Mouse (Mus musculus) forebrain, embryonic 16.5 days (tissue): ENCODE results near the gene Lmna. TPM values are rescaled to one million over a fixed set of nuclear protein-coding genes. Genes with fewer than 3 reads are reported as not detected.

Source experiments
- ATAC-seq: fragments of 200-750 bp; cut with Nextera tagmentation; 2 replicates; pipeline ENCODE4 v1.8.0; 2017; ENCODE audit warnings: mild to moderate bottlenecking, moderate library complexity
- H3K27ac ChIP-seq: fragments of 300-500 bp; sonication (generic); 2 replicates; pipeline ENCODE4 v1.5.1; 2014; ENCODE audit warnings: low read length, control low read depth
- H3K27me3 ChIP-seq: fragments of 300-500 bp; sonication (generic); replicated peaks from 2 replicates; pipeline ENCODE4 v1.6.1; 2014; ENCODE audit warnings: low read length; ENCODE audit not compliant: control insufficient read depth, insufficient read depth
- H3K36me3 ChIP-seq: fragments of 300-500 bp; sonication (generic); 2 replicates; pipeline ENCODE4 v1.6.1; 2014; ENCODE audit not compliant: control insufficient read depth, insufficient read depth
- H3K4me1 ChIP-seq: fragments of 300-500 bp; sonication (generic); replicated peaks from 2 replicates; pipeline ENCODE4 v1.6.1; 2014; ENCODE audit warnings: low read length; ENCODE audit not compliant: control insufficient read depth, insufficient read depth
- H3K4me2 ChIP-seq: fragments of 300-500 bp; sonication (generic); 2 replicates; pipeline ENCODE4 v1.6.1; 2014; ENCODE audit warnings: mild to moderate bottlenecking, low read length, control low read depth
- H3K4me3 ChIP-seq: fragments of 300-500 bp; sonication (generic); replicated peaks from 2 replicates; pipeline ENCODE4 v1.5.1; 2014; ENCODE audit warnings: mild to moderate bottlenecking, low read length, control low read depth
- H3K9ac ChIP-seq: fragments of 300-500 bp; sonication (generic); replicated peaks from 2 replicates; pipeline ENCODE4 v1.6.1; 2014; ENCODE audit warnings: low read depth, low read length, control low read depth
- H3K9me3 ChIP-seq: fragments of 300-500 bp; sonication (generic); 2 replicates; pipeline ENCODE4 v1.6.1; 2016; ENCODE audit warnings: low read length; ENCODE audit not compliant: control insufficient read depth
- WGBS: fragments of 180-500 bp; shearing (Covaris S2); extraction: QIAGEN DNeasy Blood & Tissue Kit; methylation state at CpG from one replicate; pipeline ENCODE4 v1.1.7; 2014; 5-methylcytosine and 5-hydroxymethylcytosine counted together
- polyA plus RNA-seq: library from polyadenylated mRNA; unstranded; fragments of >200 nt; fragmentation: Nextera tagmentation; extraction: Ambion mirVana; gene quantifications from 2 replicates; pipeline ENCODE4 v1.2.1, GENCODE M21; 2015

Gene Lmna
- polyA plus RNA-seq, 1 experiment from 2014 or later = 26.9 TPM

- ATAC-seq = peak; percentile 79
Measured at GRCm38 (mm10) chr3:88473020-88473419, 36.7 kb downstream of the Lmna start.

DNA sequence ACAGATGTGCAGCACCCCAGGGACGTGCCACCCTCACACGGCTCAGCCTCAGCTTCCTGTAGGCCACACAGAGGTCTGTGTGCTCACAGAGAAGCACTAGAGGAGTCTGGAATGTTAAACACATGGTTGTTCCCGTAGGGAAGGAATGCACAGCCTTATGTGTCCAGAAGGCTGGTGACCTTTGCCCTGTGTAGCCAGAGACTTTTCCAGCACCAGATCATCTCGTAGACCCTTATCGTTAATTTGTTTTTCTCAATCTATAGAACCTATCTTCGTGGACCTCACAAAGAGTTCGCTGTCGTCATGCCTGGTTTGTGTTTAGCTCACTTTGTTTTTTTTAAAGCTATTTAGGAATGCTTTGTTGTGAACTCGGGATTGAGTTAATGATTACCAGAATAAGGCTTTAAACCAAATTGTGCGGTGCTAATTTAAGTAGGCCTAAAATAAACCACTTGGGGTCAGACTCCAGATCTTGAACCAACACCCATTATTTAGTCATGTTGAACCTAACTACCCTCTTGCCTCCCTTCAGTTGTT lies 38.7 kb downstream of the Lmna start:
- no peak overlapping the region for H3K9ac ChIP-seq
- H3K36me3 ChIP-seq = no peaks in the 10 kb centered on the region
- H3K4me3 ChIP-seq = no peak overlapping the region
- H3K4me2 ChIP-seq = no peak overlapping the region
- no peak overlapping the region for H3K27ac ChIP-seq
- H3K9me3 ChIP-seq = no peaks in the 10 kb centered on the region
- ATAC-seq = no peak
- peaks cover 6% of the 10 kb centered on the region for H3K4me1 ChIP-seq
- no peaks in the 10 kb centered on the region; the same call in 1 of the 2 replicates for H3K27me3 ChIP-seq
- 71% methylated on average over 10 of the region's 10 CpGs for WGBS

More at GRCm38 (mm10) chr3:88473020-88473419, 36.7 kb downstream of the Lmna start:
- no peaks in the 10 kb centered on the region for H3K9me3 ChIP-seq
- H3K4me3 ChIP-seq = no peak overlapping the region
- no peaks in the 10 kb centered on the region; the same call in 1 of the 2 replicates for H3K27me3 ChIP-seq
- peaks cover 6% of the 10 kb centered on the region for H3K4me1 ChIP-seq
- no peak overlapping the region for H3K9ac ChIP-seq
- H3K36me3 ChIP-seq = no peaks in the 10 kb centered on the region
- H3K4me2 ChIP-seq = no peak overlapping the region
- WGBS = 13% methylated on average over 5 of the region's 5 CpGs
- no peak overlapping the region for H3K27ac ChIP-seq

DNA sequence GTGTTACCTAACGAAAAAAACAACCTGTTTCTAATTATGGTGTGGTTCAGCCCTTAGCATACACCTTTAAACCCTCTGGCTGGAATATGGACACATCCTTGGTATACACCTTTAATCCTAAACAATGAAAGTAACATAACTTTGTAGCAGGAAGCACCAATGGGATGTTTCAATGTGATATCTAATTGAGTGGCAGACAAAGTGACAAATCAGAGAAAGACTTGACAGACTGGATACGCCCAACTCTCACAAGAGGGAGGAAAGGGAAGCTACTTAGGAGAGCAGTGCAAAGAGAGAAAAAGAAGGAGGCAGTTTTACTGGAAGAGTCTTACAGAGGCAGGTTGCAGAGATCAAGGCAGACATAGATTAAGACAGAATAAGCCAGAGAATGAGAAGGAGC lies 40.3 kb downstream of the Lmna start:
- Histone ChIP-seq H3K36me3 (no peaks in the 10 kb centered on the region), H3K27ac (no peak overlapping the region), H3K4me3 (no peak overlapping the region), H3K9me3 (no peaks in the 10 kb centered on the region), H3K27me3 (no peaks in the 10 kb centered on the region; the same call in 1 of the 2 replicates), H3K4me1 (peaks cover 6% of the 10 kb centered on the region), H3K4me2 (no peak overlapping the region), H3K9ac (no peak overlapping the region)
- 80% methylated on average over 2 of the region's 2 CpGs for WGBS
- ATAC-seq = no peak

- 0 out of 2 replicates have a peak overlapping the region, but pooled peaks have one; percentile 22 for H3K9ac ChIP-seq
Measured at GRCm38 (mm10) chr3:88467116-88467824, 42.5 kb downstream of the Lmna start.

DNA sequence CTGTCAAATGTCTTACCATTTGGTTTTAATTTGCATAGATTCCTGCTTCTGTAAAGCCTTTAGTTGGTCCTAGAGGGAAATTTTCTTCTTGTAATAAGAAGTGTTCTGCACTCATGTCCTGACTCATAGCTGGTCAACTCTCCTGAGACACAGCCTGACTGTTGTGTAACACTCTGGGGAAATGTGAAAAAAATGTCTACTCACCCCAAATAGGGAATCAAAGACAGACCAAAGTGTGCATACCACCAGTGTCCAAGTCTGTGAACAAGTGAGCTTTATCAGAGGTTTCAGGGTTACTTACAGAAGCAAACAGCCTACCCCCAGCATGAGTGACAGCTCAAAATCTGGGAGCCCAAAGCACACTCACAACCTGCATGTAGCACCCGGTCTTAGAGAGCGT lies 44.6 kb downstream of the Lmna start:
- no peak for ATAC-seq
- Histone ChIP-seq H3K4me3 (no peak overlapping the region), H3K36me3 (no peaks in the 10 kb centered on the region), H3K9ac (no peak overlapping the region), H3K27ac (no peak overlapping the region), H3K9me3 (no peaks in the 10 kb centered on the region), H3K4me2 (no peak overlapping the region), H3K27me3 (peaks cover 4% of the 10 kb centered on the region; the same call in 1 of the 2 replicates), H3K4me1 (no peaks in the 10 kb centered on the region)
- 88% methylated on average over 2 of the region's 2 CpGs for WGBS

More at GRCm38 (mm10) chr3:88467116-88467824, 42.5 kb downstream of the Lmna start:
- WGBS = 30% methylated on average over 16 of the region's 16 CpGs
- Histone ChIP-seq H3K36me3 (no peaks in the 10 kb centered on the region), H3K4me3 (no peak overlapping the region), H3K27me3 (peaks cover 4% of the 10 kb centered on the region; the same call in 1 of the 2 replicates), H3K27ac (no peak overlapping the region), H3K4me1 (no peaks in the 10 kb centered on the region), H3K9me3 (no peaks in the 10 kb centered on the region), H3K4me2 (no peak overlapping the region)
- peak; percentile 91 for ATAC-seq

DNA sequence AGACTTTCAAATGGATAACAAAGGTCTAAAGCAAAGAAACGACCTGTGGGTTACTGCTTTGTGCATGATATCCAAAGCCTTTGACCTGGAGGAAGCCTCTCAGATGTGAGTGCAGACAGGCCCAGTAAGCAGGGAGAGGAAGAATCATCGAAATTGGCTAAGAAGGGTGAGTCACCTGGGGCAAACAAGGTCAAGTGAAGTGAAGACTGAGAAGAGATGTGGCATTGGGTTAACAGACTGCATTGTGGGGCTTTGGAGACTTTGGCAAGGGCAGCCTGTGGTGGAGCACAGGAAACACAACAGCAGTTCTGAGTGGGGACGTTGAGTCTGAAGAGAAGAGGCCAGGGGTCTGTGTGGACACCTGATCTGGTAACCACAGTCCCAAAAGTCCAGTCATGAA lies 45.3 kb downstream of the Lmna start:
- peaks cover 4% of the 10 kb centered on the region; the same call in 1 of the 2 replicates for H3K27me3 ChIP-seq
- no peak for ATAC-seq
- H3K9ac ChIP-seq = no peak overlapping the region
- no peaks in the 10 kb centered on the region for H3K4me1 ChIP-seq
- H3K4me2 ChIP-seq = no peak overlapping the region
- no peak overlapping the region for H3K4me3 ChIP-seq
- WGBS = 47% methylated on average over 3 of the region's 3 CpGs
- no peak overlapping the region for H3K27ac ChIP-seq
- no peaks in the 10 kb centered on the region for H3K9me3 ChIP-seq
- no peaks in the 10 kb centered on the region for H3K36me3 ChIP-seq

DNA sequence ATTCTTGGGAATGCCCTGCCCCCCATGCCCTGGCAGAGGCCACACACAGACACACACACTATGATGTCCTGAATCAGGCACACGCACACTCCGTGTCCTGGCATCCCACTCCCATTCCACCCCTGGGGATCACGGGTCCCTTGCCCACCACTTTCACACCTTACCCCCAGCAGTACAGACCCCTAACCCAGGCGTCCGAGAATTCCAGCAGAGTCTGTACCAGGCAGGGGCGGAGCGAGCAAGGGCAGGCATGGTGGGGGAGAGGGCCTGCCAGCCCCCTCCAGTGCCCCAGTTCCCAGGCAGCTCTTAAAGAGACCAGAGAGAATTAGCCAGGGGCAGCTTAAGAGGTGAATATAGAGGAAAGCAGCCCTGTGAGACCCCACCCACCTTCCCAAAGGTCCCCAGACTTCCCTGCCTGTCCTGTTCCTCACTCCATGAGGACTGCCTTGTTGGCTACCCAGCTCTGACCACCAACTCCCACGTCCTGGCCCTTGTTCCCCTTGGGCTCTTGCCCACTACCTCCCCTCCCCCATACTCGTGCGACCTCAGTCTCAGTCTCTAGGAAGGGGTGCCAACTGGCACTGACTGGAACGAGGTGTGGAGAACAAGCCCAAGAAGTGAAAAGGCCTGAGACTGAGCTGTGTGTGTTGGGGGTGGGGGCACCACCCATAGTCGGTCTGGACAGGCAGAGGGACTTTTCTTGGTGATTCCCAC lies 48.6 kb downstream of the Lmna start, which contains the start of gene Sema4a:
Sema4a (minus strand) TSS at position 200 of the 714 bp plus-strand sequence.
- peaks cover 20% of the 10 kb centered on the region for H3K4me1 ChIP-seq
- ATAC-seq = peak; percentile 9; the same call in 1 of the 2 replicates
- no peaks in the 10 kb centered on the region for H3K9me3 ChIP-seq
- H3K36me3 ChIP-seq = no peaks in the 10 kb centered on the region
- H3K4me2 ChIP-seq = no peak within 1 kb of the TSS
- H3K27me3 ChIP-seq = 0 out of 2 replicates have a peak, but pooled peaks cover 4% of the 10 kb centered on the region
- no peak within 1 kb of the TSS for H3K27ac ChIP-seq
- H3K9ac ChIP-seq = no peak within 1 kb of the TSS
- WGBS = 28% methylated on average over 12 of the region's 12 CpGs
- no peak within 1 kb of the TSS for H3K4me3 ChIP-seq

- no peak overlapping the region for H3K27ac ChIP-seq
- H3K4me2 ChIP-seq = no peak overlapping the region
- 81% methylated on average over 5 of the region's 5 CpGs for WGBS
- H3K4me1 ChIP-seq = peaks cover 23% of the 10 kb centered on the region
- no peak overlapping the region for H3K9ac ChIP-seq
- H3K4me3 ChIP-seq = no peak overlapping the region
- H3K9me3 ChIP-seq = no peaks in the 10 kb centered on the region
- no peak for ATAC-seq
- no peaks in the 10 kb centered on the region for H3K36me3 ChIP-seq
- 0 out of 2 replicates have a peak, but pooled peaks cover 4% of the 10 kb centered on the region for H3K27me3 ChIP-seq
Measured at GRCm38 (mm10) chr3:88460029-88460428, 49.7 kb downstream of the Lmna start.

- H3K9me3 ChIP-seq = no peaks in the 10 kb centered on the region
- H3K36me3 ChIP-seq = no peaks in the 10 kb centered on the region
- ATAC-seq = peak; percentile 89
- H3K27me3 ChIP-seq = no peaks in the 10 kb centered on the region
- peak overlapping the region; percentile 79 for H3K9ac ChIP-seq
- under 1% methylated on average over 14 of the region's 14 CpGs for WGBS
- peak overlapping the region; percentile 60 for H3K4me3 ChIP-seq
- H3K4me1 ChIP-seq = peaks cover 23% of the 10 kb centered on the region
- H3K4me2 ChIP-seq = peak overlapping the region; percentile 53
- H3K27ac ChIP-seq = peak overlapping the region; percentile 75
Measured at GRCm38 (mm10) chr3:88458778-88459219, 51.0 kb downstream of the Lmna start.
